Mouse (Mus musculus): ENCODE results near the gene Ephx3.
A peak's percentile ranks its signal among the peaks of the same experiment; 100 is the strongest.

Ephx3 gene

GRCm38 (mm10) chr17:32173166-32173565 is 16.2 kb downstream of the Ephx3 start:
- DNase-seq (ENCODE audit: low read depth, low spot score) = no peak

- no peak for DNase-seq (ENCODE audit: low read depth, low spot score)
Measured at GRCm38 (mm10) chr17:32172485-32172884, 16.9 kb downstream of the Ephx3 start.

GRCm38 (mm10) chr17:32169518-32170225 is 19.7 kb downstream of the Ephx3 start:
- no peak for DNase-seq (ENCODE audit: low read depth, low spot score)

GRCm38 (mm10) chr17:32166687-32167086 is 22.7 kb downstream of the Ephx3 start, which contains the start of gene Notch3:
TSS of gene Notch3 (minus strand) at chr17:32166852.
- DNase-seq (ENCODE audit: low read depth, low spot score) = no peak

- no peak for DNase-seq (ENCODE audit: low read depth, low spot score)
Measured at GRCm38 (mm10) chr17:32165803-32166595, 23.4 kb downstream of the Ephx3 start.

- DNase-seq (ENCODE audit: low read depth, low spot score) = peak; percentile 5
Measured at GRCm38 (mm10) chr17:32165266-32165802, 24.0 kb downstream of the Ephx3 start.

- DNase-seq (ENCODE audit: low read depth, low spot score) = no peak
Measured at GRCm38 (mm10) chr17:32164780-32165179, 24.6 kb downstream of the Ephx3 start.

GRCm38 (mm10) chr17:32163910-32164650 is 25.3 kb downstream of the Ephx3 start:
- peak; percentile 78 for DNase-seq (ENCODE audit: low read depth, low spot score)

- no peak for DNase-seq (ENCODE audit: low read depth, low spot score)
Measured at GRCm38 (mm10) chr17:32162112-32162850, 27.1 kb downstream of the Ephx3 start.

- DNase-seq (ENCODE audit: low read depth, low spot score) = no peak
Measured at GRCm38 (mm10) chr17:32160882-32161281, 28.5 kb downstream of the Ephx3 start.

GRCm38 (mm10) chr17:32158841-32159240 is 30.5 kb downstream of the Ephx3 start:
- no peak for DNase-seq (ENCODE audit: low read depth, low spot score)

- DNase-seq (ENCODE audit: low read depth, low spot score) = no peak
Measured at GRCm38 (mm10) chr17:32146718-32147117, 42.6 kb downstream of the Ephx3 start.

- DNase-seq (ENCODE audit: low read depth, low spot score) = peak; percentile 86
Measured at GRCm38 (mm10) chr17:32142907-32143854, 46.2 kb downstream of the Ephx3 start.

GRCm38 (mm10) chr17:32142234-32142633 is 47.1 kb downstream of the Ephx3 start:
- DNase-seq (ENCODE audit: low read depth, low spot score) = no peak

Measured in A20 (cell line).